Mouse (Mus musculus): ENCODE results near the gene Tns4. TPM values are rescaled to one million over a fixed set of nuclear protein-coding genes. Genes with fewer than 3 reads are reported as not detected.

The Tns4 gene
- total and polyA plus RNA-seq, 2 experiments from 2014 or later, result 0.17 to 0.38 TPM

DNA sequence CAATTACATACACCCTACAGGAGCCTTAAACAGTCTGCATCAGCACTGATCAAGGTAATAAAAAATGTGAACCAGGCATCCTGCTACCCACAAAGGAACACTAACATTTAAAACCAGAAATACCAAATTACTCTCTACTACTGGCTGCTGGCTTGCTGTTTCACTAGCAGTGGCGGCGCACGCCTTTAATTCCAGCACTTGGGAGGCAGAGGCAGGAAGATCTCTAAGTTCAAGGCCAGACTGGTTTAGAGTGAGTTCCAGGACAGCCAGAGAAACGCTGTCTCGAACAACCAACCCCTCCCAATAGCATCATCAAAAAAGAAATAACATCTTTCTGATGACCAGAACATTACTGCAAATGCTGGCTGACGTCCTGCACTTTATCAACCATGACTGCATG, 69.3 kb downstream of the Tns4 start:
- no peaks in the 10 kb centered on the region for H3K27me3 ChIP-seq (ENCODE audit: insufficient read depth, low read length)
- H3K4me1 ChIP-seq (ENCODE audit: insufficient read depth, low read length), result peaks cover 5% of the 10 kb centered on the region
- ATAC-seq (ENCODE audit: low FRiP score) (no peak), DNase-seq (ENCODE audit: low spot score) (no peak)
- H3K27ac ChIP-seq (ENCODE audit: low read depth, low read length), result no peak overlapping the region
- TF ChIP-seq CTCF (IDR thresholded peaks at IDR 0.05), result no peak
- no peak overlapping the region for H3K4me2 ChIP-seq (ENCODE audit: low read depth, low read length, poor library complexity, severe bottlenecking)
- no peaks in the 10 kb centered on the region for H3K9me3 ChIP-seq (ENCODE audit: low read length)
- no peak overlapping the region for H3K9ac ChIP-seq (replicated peaks; ENCODE audit: low read length, poor library complexity, severe bottlenecking)
- no peak overlapping the region for H3K4me3 ChIP-seq (ENCODE audit: low read depth, low read length)
- no peaks in the 10 kb centered on the region for H3K36me3 ChIP-seq (ENCODE audit: insufficient read depth, low read length)
- 96% methylated on average over 6 of the region's 6 CpGs for WGBS

Other genes starting within 250 kb of the Tns4 start
- 9.2 and 9.8 TPM in 2 replicates for gene Wipf2, start 225.7 kb downstream of the Tns4 start, total RNA-seq (2014; rRNA removed)
- 3.0 and 3.8 TPM in 2 replicates for gene Wipf2, start 225.7 kb downstream of the Tns4 start, polyA plus RNA-seq (2015; fragmentation: Nextera tagmentation; extraction: Ambion mirVana)
- gene Cdc6, start 181.5 kb downstream of the Tns4 start, total RNA-seq (2014; rRNA removed), result 0.19 and 0.44 TPM in 2 replicates
- 0.52 and 0.65 TPM in 2 replicates for gene Cdc6, start 181.5 kb downstream of the Tns4 start, polyA plus RNA-seq (2015; fragmentation: Nextera tagmentation; extraction: Ambion mirVana)
- gene Rara, start 161.5 kb downstream of the Tns4 start, total RNA-seq (2014; rRNA removed), result 14.3 and 20.4 TPM in 2 replicates
- 8.2 and 8.7 TPM in 2 replicates for gene Rara, start 161.5 kb downstream of the Tns4 start, polyA plus RNA-seq (2015; fragmentation: Nextera tagmentation; extraction: Ambion mirVana)
- 3.0 and 5.1 TPM in 2 replicates for gene Gjd3, start 106.3 kb downstream of the Tns4 start, total RNA-seq (2014; rRNA removed)
- gene Gjd3, start 106.3 kb downstream of the Tns4 start, polyA plus RNA-seq (2015; fragmentation: Nextera tagmentation; extraction: Ambion mirVana), result 4.5 and 5.1 TPM in 2 replicates
- gene Top2a, start 65.1 kb downstream of the Tns4 start, total RNA-seq (2014; rRNA removed), result 13.9 and 21.1 TPM in 2 replicates
- 7.4 and 10.0 TPM in 2 replicates for gene Top2a, start 65.1 kb downstream of the Tns4 start, polyA plus RNA-seq (2015; fragmentation: Nextera tagmentation; extraction: Ambion mirVana)
- gene Igfbp4, start 48.1 kb downstream of the Tns4 start, total RNA-seq (2014; rRNA removed), result 78.8 and 96.7 TPM in 2 replicates
- 92.4 and 104 TPM in 2 replicates for gene Igfbp4, start 48.1 kb downstream of the Tns4 start, polyA plus RNA-seq (2015; fragmentation: Nextera tagmentation; extraction: Ambion mirVana)
- not detected in 2 replicates for gene Ccr7, start 65.8 kb upstream of the Tns4 start, total RNA-seq (2014; rRNA removed)
- not detected in 2 replicates for gene Ccr7, start 65.8 kb upstream of the Tns4 start, polyA plus RNA-seq (2015; fragmentation: Nextera tagmentation; extraction: Ambion mirVana)
- 94.9 and 116 TPM in 2 replicates for gene Smarce1, start 141.7 kb upstream of the Tns4 start, total RNA-seq (2014; rRNA removed)
- 170 and 184 TPM in 2 replicates for gene Smarce1, start 141.7 kb upstream of the Tns4 start, polyA plus RNA-seq (2015; fragmentation: Nextera tagmentation; extraction: Ambion mirVana)
- gene Krt222, start 154.8 kb upstream of the Tns4 start, total RNA-seq (2014; rRNA removed), result 10.6 and 11.6 TPM in 2 replicates
- gene Krt222, start 154.8 kb upstream of the Tns4 start, polyA plus RNA-seq (2015; fragmentation: Nextera tagmentation; extraction: Ambion mirVana), result 13.6 and 14.4 TPM in 2 replicates
- gene Krt24, start 196.0 kb upstream of the Tns4 start, total RNA-seq (2014; rRNA removed), result not detected in 2 replicates
- gene Krt24, start 196.0 kb upstream of the Tns4 start, polyA plus RNA-seq (2015; fragmentation: Nextera tagmentation; extraction: Ambion mirVana), result 0.07 and 0.21 TPM in 2 replicates
- gene Krt25, start 233.6 kb upstream of the Tns4 start, total RNA-seq (2014; rRNA removed), result 0.11 and 0.19 TPM in 2 replicates
- 0.29 and 0.54 TPM in 2 replicates for gene Krt25, start 233.6 kb upstream of the Tns4 start, polyA plus RNA-seq (2015; fragmentation: Nextera tagmentation; extraction: Ambion mirVana)
- 0.11 and 1.2 TPM in 2 replicates for gene Krt26, start 248.7 kb upstream of the Tns4 start, total RNA-seq (2014; rRNA removed)
- gene Krt26, start 248.7 kb upstream of the Tns4 start, polyA plus RNA-seq (2015; fragmentation: Nextera tagmentation; extraction: Ambion mirVana), result 0.46 and 0.54 TPM in 2 replicates

Measured in midbrain, postnatal 0 days (tissue).